Mouse (Mus musculus) midbrain, embryonic 10.5 days (tissue): ENCODE measurements around the gene Klhl29. TPM values are rescaled to one million over a fixed set of nuclear protein-coding genes. Genes with fewer than 3 reads are reported as not detected.

ENCODE experiments used
- DNase-seq: peaks from one replicate; pipeline ENCODE4 v3.0.0-alpha.2; 2017; ENCODE audit warnings: low spot score
- H3K27ac ChIP-seq: fragments of 300-500 bp; sonication (generic); replicated peaks from 2 replicates; pipeline ENCODE4 v1.5.1; 2016; ENCODE audit warnings: mild to moderate bottlenecking
- H3K27me3 ChIP-seq: fragments of 300-500 bp; sonication (generic); 2 replicates; pipeline ENCODE4 v1.6.1; 2016; ENCODE audit warnings: low read depth, mild to moderate bottlenecking; ENCODE audit not compliant: poor library complexity, severe bottlenecking
- H3K36me3 ChIP-seq: fragments of 300-500 bp; sonication (generic); 2 replicates; pipeline ENCODE4 v1.6.1; 2016; ENCODE audit warnings: mild to moderate bottlenecking, moderate library complexity
- H3K4me1 ChIP-seq: fragments of 300-500 bp; sonication (generic); 2 replicates; pipeline ENCODE4 v1.6.1; 2016
- H3K4me3 ChIP-seq: fragments of 300-500 bp; sonication (generic); 2 replicates; pipeline ENCODE4 v1.5.1; 2016; ENCODE audit warnings: mild to moderate bottlenecking, moderate library complexity
- H3K9me3 ChIP-seq: fragments of 300-500 bp; sonication (generic); replicated peaks from 2 replicates; pipeline ENCODE4 v1.6.1; 2016; ENCODE audit warnings: mild to moderate bottlenecking
- WGBS: fragments of 180-500 bp; shearing (Covaris S2); methylation state at CpG from one replicate; pipeline ENCODE4 v1.1.7; 2016; 5-methylcytosine and 5-hydroxymethylcytosine counted together
- polyA plus RNA-seq: library from polyadenylated mRNA; unstranded; fragments of >200 nt; fragmentation: Nextera tagmentation; extraction: Ambion mirVana; gene quantifications from 2 replicates; pipeline ENCODE4 v1.2.1, GENCODE M21; 2016

Gene Klhl29
- polyA plus RNA-seq, 1 experiment from 2014 or later, result 0.85 TPM

- no peak overlapping the region for H3K4me3 ChIP-seq
- H3K27ac ChIP-seq, result no peak overlapping the region
- WGBS, result 88% methylated on average over 13 of the region's 13 CpGs
- DNase-seq, result no peak
- H3K36me3 ChIP-seq, result no peaks in the 10 kb centered on the region
- no peaks in the 10 kb centered on the region for H3K4me1 ChIP-seq
- no peaks in the 10 kb centered on the region for H3K9me3 ChIP-seq
- H3K27me3 ChIP-seq, result no peaks in the 10 kb centered on the region
These were observed 274.0 kb downstream of the Klhl29 start for GRCm38 (mm10) chr12:5101411-5102024.

GRCm38 (mm10) chr12:5099572-5099971, 275.9 kb downstream of the Klhl29 start:
- H3K9me3 ChIP-seq, result no peaks in the 10 kb centered on the region
- no peak overlapping the region for H3K27ac ChIP-seq
- no peak overlapping the region for H3K4me3 ChIP-seq
- 91% methylated on average over 9 of the region's 9 CpGs for WGBS
- no peaks in the 10 kb centered on the region for H3K4me1 ChIP-seq
- no peak for DNase-seq
- no peaks in the 10 kb centered on the region for H3K36me3 ChIP-seq
- H3K27me3 ChIP-seq, result no peaks in the 10 kb centered on the region

GRCm38 (mm10) chr12:5088639-5089038, 286.8 kb downstream of the Klhl29 start:
- H3K27me3 ChIP-seq, result no peaks in the 10 kb centered on the region
- no peak overlapping the region for H3K27ac ChIP-seq
- WGBS, result 75% methylated on average over 1 of the region's 1 CpGs
- H3K9me3 ChIP-seq, result no peaks in the 10 kb centered on the region
- H3K4me1 ChIP-seq, result no peaks in the 10 kb centered on the region
- H3K36me3 ChIP-seq, result peaks cover 30% of the 10 kb centered on the region
- DNase-seq, result no peak
- no peak overlapping the region for H3K4me3 ChIP-seq

GRCm38 (mm10) chr12:5087787-5088519, 287.5 kb downstream of the Klhl29 start:
- H3K27me3 ChIP-seq, result no peaks in the 10 kb centered on the region
- WGBS, result 75% methylated on average over 10 of the region's 10 CpGs
- no peak overlapping the region for H3K4me3 ChIP-seq
- DNase-seq, result no peak
- H3K9me3 ChIP-seq, result no peaks in the 10 kb centered on the region
- H3K36me3 ChIP-seq, result peaks cover 33% of the 10 kb centered on the region
- no peaks in the 10 kb centered on the region for H3K4me1 ChIP-seq
- H3K27ac ChIP-seq, result no peak overlapping the region

DNA sequence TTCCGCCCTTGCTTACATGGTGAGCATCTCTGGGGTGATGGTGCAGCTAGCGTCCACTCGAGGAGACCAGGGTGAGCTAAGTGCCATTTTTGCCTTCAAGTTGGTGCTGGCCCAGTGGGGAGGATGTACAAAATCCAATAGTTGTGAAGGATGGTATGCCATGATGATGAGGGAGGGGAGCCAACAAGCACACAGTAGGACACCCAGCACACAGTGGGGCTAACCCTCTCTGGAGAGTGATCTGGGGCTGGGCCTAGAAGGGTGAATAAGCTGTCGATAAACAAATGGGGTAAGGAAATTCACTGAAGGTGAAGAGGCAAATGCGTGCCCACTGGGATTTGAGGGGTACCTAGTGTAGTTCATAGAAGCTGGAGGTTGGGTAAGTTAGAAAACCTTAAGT, 290.8 kb downstream of the Klhl29 start:
- no peaks in the 10 kb centered on the region for H3K4me1 ChIP-seq
- H3K4me3 ChIP-seq, result no peak overlapping the region
- H3K36me3 ChIP-seq, result peaks cover 32% of the 10 kb centered on the region
- DNase-seq, result no peak
- H3K9me3 ChIP-seq, result no peaks in the 10 kb centered on the region
- H3K27ac ChIP-seq, result no peak overlapping the region
- no peaks in the 10 kb centered on the region for H3K27me3 ChIP-seq
- 93% methylated on average over 5 of the region's 5 CpGs for WGBS

- no peak overlapping the region for H3K27ac ChIP-seq
- H3K4me1 ChIP-seq, result no peaks in the 10 kb centered on the region
- peaks cover 32% of the 10 kb centered on the region for H3K36me3 ChIP-seq
- WGBS, result 93% methylated on average over 4 of the region's 4 CpGs
- no peak for DNase-seq
- H3K4me3 ChIP-seq, result no peak overlapping the region
- no peaks in the 10 kb centered on the region for H3K9me3 ChIP-seq
- H3K27me3 ChIP-seq, result no peaks in the 10 kb centered on the region
These were observed 294.0 kb downstream of the Klhl29 start for GRCm38 (mm10) chr12:5081480-5081879.

GRCm38 (mm10) chr12:5073191-5073590, 302.3 kb downstream of the Klhl29 start:
- no peak overlapping the region for H3K4me3 ChIP-seq
- H3K9me3 ChIP-seq, result 0 out of 2 replicates have a peak, but pooled peaks cover 3% of the 10 kb centered on the region
- H3K27me3 ChIP-seq, result no peaks in the 10 kb centered on the region
- peaks cover 6% of the 10 kb centered on the region; the same call in 1 of the 2 replicates for H3K4me1 ChIP-seq
- no peak for DNase-seq
- no peaks in the 10 kb centered on the region for H3K36me3 ChIP-seq
- H3K27ac ChIP-seq, result no peak overlapping the region
- WGBS, result 89% methylated on average over 12 of the region's 12 CpGs

GRCm38 (mm10) chr12:5070131-5070530, 305.4 kb downstream of the Klhl29 start:
- Histone ChIP-seq H3K4me1 (peaks cover 6% of the 10 kb centered on the region; the same call in 1 of the 2 replicates), H3K36me3 (no peaks in the 10 kb centered on the region), H3K9me3 (0 out of 2 replicates have a peak, but pooled peaks cover 3% of the 10 kb centered on the region), H3K27ac (no peak overlapping the region), H3K27me3 (no peaks in the 10 kb centered on the region), H3K4me3 (no peak overlapping the region)
- 88% methylated on average over 3 of the region's 3 CpGs for WGBS
- no peak for DNase-seq

GRCm38 (mm10) chr12:5067590-5067989, 307.9 kb downstream of the Klhl29 start:
- H3K36me3 ChIP-seq, result no peaks in the 10 kb centered on the region
- no peak overlapping the region for H3K4me3 ChIP-seq
- H3K9me3 ChIP-seq, result 0 out of 2 replicates have a peak, but pooled peaks cover 3% of the 10 kb centered on the region
- no peak overlapping the region for H3K27ac ChIP-seq
- DNase-seq, result no peak
- WGBS, result 56% methylated on average over 3 of the region's 3 CpGs
- H3K27me3 ChIP-seq, result no peaks in the 10 kb centered on the region
- H3K4me1 ChIP-seq, result peaks cover 6% of the 10 kb centered on the region; the same call in 1 of the 2 replicates

DNA sequence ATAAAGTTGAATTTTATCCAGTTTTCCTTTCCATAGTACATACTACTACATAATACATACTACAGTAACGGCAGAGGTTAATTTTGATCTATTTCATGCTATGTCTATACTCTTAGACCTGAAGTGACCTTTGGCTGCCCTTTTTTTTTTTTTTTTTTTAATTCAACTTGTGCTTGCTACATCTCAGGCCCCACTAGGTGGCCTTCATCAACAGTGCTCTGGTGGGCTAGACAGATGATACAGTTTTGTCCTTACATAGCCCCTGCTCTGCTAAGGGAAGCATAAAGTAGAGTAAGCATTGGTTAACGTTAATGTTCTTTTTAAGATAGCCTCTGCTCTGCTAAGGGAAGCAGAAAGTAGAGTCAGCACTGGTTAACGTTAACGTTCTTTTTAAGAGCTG, 327.4 kb downstream of the Klhl29 start:
- Histone ChIP-seq H3K9me3 (peaks cover 22% of the 10 kb centered on the region), H3K27me3 (no peaks in the 10 kb centered on the region), H3K36me3 (peaks cover 25% of the 10 kb centered on the region), H3K4me3 (no peak overlapping the region), H3K27ac (no peak overlapping the region), H3K4me1 (no peaks in the 10 kb centered on the region)
- WGBS, result 96% methylated on average over 4 of the region's 4 CpGs
- DNase-seq, result no peak

- peaks cover 51% of the 10 kb centered on the region for H3K36me3 ChIP-seq
- no peak for DNase-seq
- no peaks in the 10 kb centered on the region for H3K27me3 ChIP-seq
- 86% methylated on average over 15 of the region's 15 CpGs for WGBS
- H3K9me3 ChIP-seq, result no peaks in the 10 kb centered on the region
- H3K4me3 ChIP-seq, result no peak overlapping the region
- no peaks in the 10 kb centered on the region for H3K4me1 ChIP-seq
- no peak overlapping the region for H3K27ac ChIP-seq
These were observed 331.3 kb downstream of the Klhl29 start for GRCm38 (mm10) chr12:5044141-5044540.

GRCm38 (mm10) chr12:5038008-5038407, 337.5 kb downstream of the Klhl29 start:
- Histone ChIP-seq H3K9me3 (no peaks in the 10 kb centered on the region), H3K27ac (no peak overlapping the region), H3K27me3 (no peaks in the 10 kb centered on the region), H3K4me3 (no peak overlapping the region), H3K36me3 (peaks cover 81% of the 10 kb centered on the region), H3K4me1 (no peaks in the 10 kb centered on the region)
- WGBS, result 96% methylated on average over 2 of the region's 2 CpGs
- no peak for DNase-seq

DNA sequence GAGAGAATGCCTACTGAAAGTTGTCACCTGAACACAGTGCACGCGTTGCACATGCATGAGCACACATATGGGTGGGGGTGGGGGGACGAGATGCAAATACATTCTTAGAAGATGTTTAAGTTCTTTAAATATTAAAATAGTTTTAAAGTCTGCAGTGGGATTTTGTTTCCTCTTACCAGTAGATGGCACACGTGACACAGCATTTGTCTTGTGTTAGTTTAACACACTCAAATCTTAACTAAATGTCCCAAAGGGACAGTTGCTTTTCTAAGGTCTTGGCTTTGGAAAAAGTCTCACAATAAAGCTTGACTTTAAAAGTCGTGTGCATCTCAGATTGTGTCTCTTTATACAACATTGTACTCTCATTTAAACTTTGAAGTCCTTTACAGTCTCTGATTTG, 346.4 kb downstream of the Klhl29 start:
- peaks cover 88% of the 10 kb centered on the region for H3K36me3 ChIP-seq
- 90% methylated on average over 5 of the region's 5 CpGs for WGBS

More for the DNA sequence above, 346.4 kb downstream of the Klhl29 start:
- H3K27me3 ChIP-seq, result no peaks in the 10 kb centered on the region
- no peaks in the 10 kb centered on the region for H3K9me3 ChIP-seq
- no peak overlapping the region for H3K4me3 ChIP-seq
- DNase-seq, result no peak
- H3K4me1 ChIP-seq, result no peaks in the 10 kb centered on the region
- H3K27ac ChIP-seq, result no peak overlapping the region
